Mouse (Mus musculus) CH12.LX (cell line): ENCODE data around the gene Fndc10. TPM values are rescaled to one million over a fixed set of nuclear protein-coding genes. Genes with fewer than 3 reads are reported as not detected.

Experiments
- DNase-seq: peaks from one replicate; pipeline ENCODE4 v3.0.0-alpha.2; 2013; ENCODE audit errors: extremely low read depth
- H3K27ac ChIP-seq: 2 replicates; pipeline ENCODE4 v1.5.1; 2012; ENCODE audit warnings: low read depth, mild to moderate bottlenecking, control low read depth, moderate library complexity; ENCODE audit not compliant: insufficient read depth
- H3K27me3 ChIP-seq: replicated peaks from 2 replicates; pipeline ENCODE3; 2012; ENCODE audit warnings: inconsistent platforms
- H3K36me3 ChIP-seq, 2 experiments: replicated peaks in 1 of 2; 2 replicates each; pipeline versions ENCODE3 to v1.6.1; 2012; ENCODE audit warnings: inconsistent platforms in 1 of 2, low read length in 1 of 2, mild to moderate bottlenecking in 1 of 2, mixed read lengths in 1 of 2, moderate library complexity in 1 of 2; ENCODE audit not compliant: control insufficient read depth in 1 of 2, insufficient read depth in 1 of 2
- H3K4me1 ChIP-seq, 2 experiments: 2 replicates each; pipeline ENCODE4 v1.6.1; 2012; ENCODE audit warnings: inconsistent platforms in 1 of 2, moderate library complexity in 1 of 2; ENCODE audit not compliant: insufficient read depth in 2 of 2, control insufficient read depth in 1 of 2
- H3K4me2 ChIP-seq: 2 replicates; pipeline ENCODE4 v1.6.1; 2012; ENCODE audit warnings: low read depth, mild to moderate bottlenecking, control low read depth; ENCODE audit not compliant: poor library complexity, insufficient read depth, severe bottlenecking
- H3K4me3 ChIP-seq, 3 experiments: fragments of 150-350 bp in 1 of 3; sonication (generic) in 1 of 3; replicated peaks in 1 of 3; 2 replicates each; pipeline versions ENCODE3 to v1.5.1; 2011 to 2012; ENCODE audit warnings: low read depth in 2 of 3, low read length in 2 of 3, mild to moderate bottlenecking in 2 of 3, moderate library complexity in 2 of 3, control low read depth in 1 of 3, improper control_type of control experiment in 1 of 3, inconsistent platforms in 1 of 3, mixed read lengths in 1 of 3; ENCODE audit not compliant: poor library complexity in 1 of 3
- H3K79me2 ChIP-seq: replicated peaks from 2 replicates; pipeline ENCODE4 v1.6.1; 2012; ENCODE audit warnings: mild to moderate bottlenecking, moderate library complexity; ENCODE audit not compliant: control insufficient read depth, poor library complexity, insufficient read depth, severe bottlenecking; ENCODE audit errors: extremely low read depth
- H3K9ac ChIP-seq: 2 replicates; pipeline ENCODE4 v1.6.1; 2012; ENCODE audit warnings: low read depth, mild to moderate bottlenecking, control low read depth, moderate library complexity; ENCODE audit not compliant: insufficient read depth
- H3K9me3 ChIP-seq: replicated peaks from 2 replicates; pipeline ENCODE3; 2012; ENCODE audit warnings: low read length, inconsistent platforms, mixed read lengths
- CHD2 ChIP-seq: IDR thresholded peaks from 2 replicates; pipeline ENCODE4 v1.6.1; 2011; ENCODE audit warnings: low read length, improper control_type of control experiment
- ELF1 ChIP-seq: IDR thresholded peaks from 2 replicates; pipeline ENCODE4 v1.6.1; 2014; ENCODE audit warnings: low read depth, mild to moderate bottlenecking, inconsistent platforms, low read length, improper control_type of control experiment
- EP300 ChIP-seq: IDR thresholded peaks from 2 replicates; pipeline ENCODE4 v1.6.1; 2011; ENCODE audit warnings: low read length, improper control_type of control experiment
- HCFC1 ChIP-seq: IDR thresholded peaks from 2 replicates; pipeline ENCODE4 v1.6.1; 2012; ENCODE audit warnings: low read depth, mild to moderate bottlenecking, inconsistent platforms, low read length, improper control_type of control experiment
- JUN ChIP-seq: IDR thresholded peaks from 2 replicates; pipeline ENCODE4 v1.6.1; 2011; ENCODE audit warnings: low read depth, mild to moderate bottlenecking, low read length, improper control_type of control experiment, moderate library complexity; ENCODE audit not compliant: insufficient read depth
- JUND ChIP-seq: conservative IDR thresholded peaks from 2 replicates; pipeline ENCODE4 v1.6.1; 2011; ENCODE audit warnings: low read depth, low read length, improper control_type of control experiment
- MAFK ChIP-seq: IDR thresholded peaks from 2 replicates; pipeline ENCODE4 v1.6.1; 2011; ENCODE audit warnings: low read length, improper control_type of control experiment; ENCODE audit not compliant: insufficient replicate concordance
- MAZ ChIP-seq: IDR thresholded peaks from 2 replicates; pipeline ENCODE4 v1.6.1; 2012; ENCODE audit warnings: low read depth, mild to moderate bottlenecking, inconsistent platforms, low read length, improper control_type of control experiment, moderate library complexity
- MXI1 ChIP-seq: IDR thresholded peaks from 2 replicates; pipeline ENCODE4 v1.6.1; 2011; ENCODE audit warnings: mild to moderate bottlenecking, low read depth, low read length, improper control_type of control experiment
- NELFE ChIP-seq: IDR thresholded peaks from 2 replicates; pipeline ENCODE4 v1.6.1; 2011; ENCODE audit warnings: low read depth, low read length, improper control_type of control experiment
- PAX5 ChIP-seq: IDR thresholded peaks from 2 replicates; pipeline ENCODE4 v1.6.1; 2012; ENCODE audit warnings: low read length, inconsistent platforms, mixed read lengths
- POLR2A ChIP-seq: IDR thresholded peaks from 2 replicates; pipeline ENCODE4 v1.6.1; 2011; ENCODE audit warnings: low read depth, mild to moderate bottlenecking, improper control_type of control experiment, low read length
- RCOR1 ChIP-seq: conservative IDR thresholded peaks from 2 replicates; pipeline ENCODE4 v1.6.1; 2012; ENCODE audit warnings: low read depth, mild to moderate bottlenecking, inconsistent platforms, low read length, improper control_type of control experiment
- SIN3A ChIP-seq: IDR thresholded peaks from 2 replicates; pipeline ENCODE4 v1.6.1; 2012; ENCODE audit warnings: low read length, improper control_type of control experiment, inconsistent platforms
- TCF12 ChIP-seq: IDR thresholded peaks from 2 replicates; pipeline ENCODE4 v1.6.1; 2014; ENCODE audit warnings: low read depth, mild to moderate bottlenecking, inconsistent platforms, low read length, improper control_type of control experiment
- USF2 ChIP-seq: conservative IDR thresholded peaks from 2 replicates; pipeline ENCODE4 v1.6.1; 2011; ENCODE audit warnings: low read depth, low read length, improper control_type of control experiment
- ZC3H11A ChIP-seq: IDR thresholded peaks from 2 replicates; pipeline ENCODE4 v1.6.1; 2012; ENCODE audit warnings: low read depth, mild to moderate bottlenecking, inconsistent platforms, low read length, improper control_type of control experiment
- ZKSCAN1 ChIP-seq: IDR thresholded peaks from 2 replicates; pipeline ENCODE4 v1.6.1; 2012; ENCODE audit warnings: low read depth, inconsistent platforms, low read length, improper control_type of control experiment, borderline replicate concordance
- ZMIZ1 ChIP-seq: IDR thresholded peaks from 2 replicates; pipeline ENCODE4 v1.6.1; 2012; ENCODE audit warnings: low read depth, mild to moderate bottlenecking, inconsistent platforms, low read length, improper control_type of control experiment
- dilution Hi-C: fragments of 300-500 bp; cut with MboI; formaldehyde crosslinking; loops from 2 replicates; pipeline ENCODE4 v1.14.3; 2020; ENCODE audit warnings: low sequenced_read_pairs; ENCODE audit not compliant: extremely low pct_unique_long_range_greater_than_20kb, extremely low pct_ligation_motif_present
- in situ Hi-C: fragments of 300-500 bp; cut with MboI; formaldehyde crosslinking; loops from 3 replicates; pipeline ENCODE4 v1.14.3; 2019; ENCODE audit warnings: low sequenced_read_pairs, low pct_ligation_motif_present, low pct_unique_long_range_greater_than_20kb, mixed read lengths
- polyA plus RNA-seq: library from polyadenylated mRNA; unstranded; fragments of >175 nt; gene quantifications from 2 replicates; pipeline ENCODE4 v1.2.1, GENCODE M21; 2012; ENCODE audit warnings: low read depth; ENCODE audit not compliant: insufficient read length
- total RNA-seq, 2 experiments: library from RNA; depleted of rRNA; stranded (reverse); fragments of 300-350 nt in 1 of 2; fragments of >200 nt in 1 of 2; gene quantifications; 2 replicates each; pipeline ENCODE4 v1.2.3; 2012 to 2014

Fndc10 gene
- total and polyA plus RNA-seq, 3 experiments, result 1.3 to 3.2 (median 1.7) TPM

DNA sequence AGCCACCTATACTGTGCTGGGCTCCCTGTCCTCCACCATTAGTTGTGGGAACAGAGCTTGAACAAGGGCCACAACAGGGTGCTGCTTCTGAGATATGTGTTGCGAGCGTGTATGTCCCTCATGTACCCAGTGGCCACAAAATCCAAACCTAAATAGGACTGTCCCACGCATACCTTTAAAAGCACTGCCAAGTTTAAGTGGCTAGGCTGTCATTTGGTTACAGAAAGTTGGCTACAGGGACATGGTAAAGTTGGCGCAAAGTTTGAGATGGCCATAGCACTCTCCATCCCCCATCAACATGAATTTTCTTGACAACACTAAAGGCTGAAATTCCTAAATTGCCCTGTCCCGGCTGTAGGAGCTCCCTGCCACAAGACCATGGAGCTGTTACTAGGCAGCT, 51.0 kb downstream of the Fndc10 start:
- TF ChIP-seq ZKSCAN1 (no peak), RCOR1 (no peak), NELFE (no peak), ZC3H11A (no peak), MAZ (no peak), CHD2 (no peak), EP300 (no peak), POLR2A (no peak), PAX5 (no peak), ELF1 (no peak), JUND (no peak), HCFC1 (no peak), ZMIZ1 (no peak), USF2 (no peak), SIN3A (no peak), MXI1 (no peak), JUN (no peak), TCF12 (no peak), MAFK (no peak)
- Histone ChIP-seq H3K9ac (no peak overlapping the region), H3K9me3 (no peaks in the 10 kb centered on the region), H3K27me3 (no peaks in the 10 kb centered on the region), H3K4me3 (no peak overlapping the region), H3K79me2 (0 out of 2 replicates have a peak, but pooled peaks cover 4% of the 10 kb centered on the region), H3K4me2 (no peak overlapping the region), H3K4me1 (no peaks in the 10 kb centered on the region), H3K36me3 (peaks cover 88 to 98% of the 10 kb centered on the region in 2 experiments), H3K27ac (no peak overlapping the region)
- dilution Hi-C loops (no loop called here), in situ Hi-C loops (no loop called here)
- DNase-seq, result no peak

Other genes with a start within 250 kb of the Fndc10 start
Only the 20 nearest of the 25 such genes appear.
- gene Nadk, start 132.0 kb upstream of the Fndc10 start, total RNA-seq (2012; rRNA removed), result 138 and 162 TPM in 2 replicates
- 193 and 204 TPM in 2 replicates for gene Nadk, start 132.0 kb upstream of the Fndc10 start, total RNA-seq (2014; rRNA removed)
- 199 and 212 TPM in 2 replicates for gene Nadk, start 132.0 kb upstream of the Fndc10 start, polyA plus RNA-seq
- 14.2 and 14.6 TPM in 2 replicates for gene Slc35e2, start 92.9 kb upstream of the Fndc10 start, total RNA-seq (2012; rRNA removed)
- gene Slc35e2, start 92.9 kb upstream of the Fndc10 start, total RNA-seq (2014; rRNA removed), result 9.9 and 10.4 TPM in 2 replicates
- gene Slc35e2, start 92.9 kb upstream of the Fndc10 start, polyA plus RNA-seq, result 6.2 and 8.2 TPM in 2 replicates
- gene Cdk11b, start 69.5 kb upstream of the Fndc10 start, total RNA-seq (2012; rRNA removed), result 26.6 and 32.5 TPM in 2 replicates
- 13.0 and 15.6 TPM in 2 replicates for gene Cdk11b, start 69.5 kb upstream of the Fndc10 start, total RNA-seq (2014; rRNA removed)
- 82.0 and 106 TPM in 2 replicates for gene Cdk11b, start 69.5 kb upstream of the Fndc10 start, polyA plus RNA-seq
- not detected in 2 replicates for gene Gm10563, start 48.9 kb upstream of the Fndc10 start, total RNA-seq (2012; rRNA removed)
- gene Gm10563, start 48.9 kb upstream of the Fndc10 start, total RNA-seq (2014; rRNA removed), result not detected in 2 replicates
- not detected in 2 replicates for gene Gm10563, start 48.9 kb upstream of the Fndc10 start, polyA plus RNA-seq
- gene Mmp23, start 41.0 kb upstream of the Fndc10 start, total RNA-seq (2012; rRNA removed), result 3.3 and 7.9 TPM in 2 replicates
- gene Mmp23, start 41.0 kb upstream of the Fndc10 start, total RNA-seq (2014; rRNA removed), result 0.74 and 1.1 TPM in 2 replicates
- gene Mmp23, start 41.0 kb upstream of the Fndc10 start, polyA plus RNA-seq, result 0.95 and 2.0 TPM in 2 replicates
- 24.8 and 66.5 TPM in 2 replicates for gene Mib2, start 25.1 kb upstream of the Fndc10 start, total RNA-seq (2012; rRNA removed)
- gene Mib2, start 25.1 kb upstream of the Fndc10 start, total RNA-seq (2014; rRNA removed), result 17.6 and 19.0 TPM in 2 replicates
- gene Mib2, start 25.1 kb upstream of the Fndc10 start, polyA plus RNA-seq, result 23.6 and 25.5 TPM in 2 replicates
- gene Ssu72, start 10.5 kb downstream of the Fndc10 start, total RNA-seq (2012; rRNA removed), result 169 and 172 TPM in 2 replicates
- 245 TPM in 2 replicates for gene Ssu72, start 10.5 kb downstream of the Fndc10 start, total RNA-seq (2014; rRNA removed)
- gene Ssu72, start 10.5 kb downstream of the Fndc10 start, polyA plus RNA-seq, result 140 and 160 TPM in 2 replicates
- 0.34 and 0.38 TPM in 2 replicates for gene Tmem240, start 40.5 kb downstream of the Fndc10 start, total RNA-seq (2012; rRNA removed)
- gene Tmem240, start 40.5 kb downstream of the Fndc10 start, total RNA-seq (2014; rRNA removed), result not detected in 2 replicates
- 0.11 and 0.14 TPM in 2 replicates for gene Tmem240, start 40.5 kb downstream of the Fndc10 start, polyA plus RNA-seq
- 154 and 175 TPM in 2 replicates for gene Atad3a, start 66.8 kb downstream of the Fndc10 start, total RNA-seq (2012; rRNA removed)
- 133 and 135 TPM in 2 replicates for gene Atad3a, start 66.8 kb downstream of the Fndc10 start, total RNA-seq (2014; rRNA removed)
- 182 and 216 TPM in 2 replicates for gene Atad3a, start 66.8 kb downstream of the Fndc10 start, polyA plus RNA-seq
- gene Vwa1, start 80.4 kb downstream of the Fndc10 start, total RNA-seq (2012; rRNA removed), result 1.2 and 1.8 TPM in 2 replicates
- gene Vwa1, start 80.4 kb downstream of the Fndc10 start, total RNA-seq (2014; rRNA removed), result 0.12 and 0.15 TPM in 2 replicates
- 0.12 and 0.13 TPM in 2 replicates for gene Vwa1, start 80.4 kb downstream of the Fndc10 start, polyA plus RNA-seq
- 0.04 TPM in 2 replicates for gene Tmem88b, start 91.5 kb downstream of the Fndc10 start, total RNA-seq (2012; rRNA removed)
- not detected in 2 replicates for gene Tmem88b, start 91.5 kb downstream of the Fndc10 start, total RNA-seq (2014; rRNA removed)
- gene Tmem88b, start 91.5 kb downstream of the Fndc10 start, polyA plus RNA-seq, result not detected in 2 replicates
- gene Ankrd65, start 96.1 kb downstream of the Fndc10 start, total RNA-seq (2012; rRNA removed), result not detected in 2 replicates
- not detected in 2 replicates for gene Ankrd65, start 96.1 kb downstream of the Fndc10 start, total RNA-seq (2014; rRNA removed)
- not detected in 2 replicates for gene Ankrd65, start 96.1 kb downstream of the Fndc10 start, polyA plus RNA-seq
- gene Mrpl20, start 108.5 kb downstream of the Fndc10 start, total RNA-seq (2012; rRNA removed), result 146 and 238 TPM in 2 replicates
- gene Mrpl20, start 108.5 kb downstream of the Fndc10 start, total RNA-seq (2014; rRNA removed), result 230 and 244 TPM in 2 replicates
- gene Mrpl20, start 108.5 kb downstream of the Fndc10 start, polyA plus RNA-seq, result 193 and 212 TPM in 2 replicates
- gene Ccnl2, start 118.1 kb downstream of the Fndc10 start, total RNA-seq (2012; rRNA removed), result 63.0 and 63.7 TPM in 2 replicates
- gene Ccnl2, start 118.1 kb downstream of the Fndc10 start, total RNA-seq (2014; rRNA removed), result 67.7 and 79.7 TPM in 2 replicates
- gene Ccnl2, start 118.1 kb downstream of the Fndc10 start, polyA plus RNA-seq, result 59.6 and 64.8 TPM in 2 replicates
- gene Aurkaip1, start 136.9 kb downstream of the Fndc10 start, total RNA-seq (2012; rRNA removed), result 142 and 149 TPM in 2 replicates
- gene Aurkaip1, start 136.9 kb downstream of the Fndc10 start, total RNA-seq (2014; rRNA removed), result 162 and 182 TPM in 2 replicates
- 138 and 141 TPM in 2 replicates for gene Aurkaip1, start 136.9 kb downstream of the Fndc10 start, polyA plus RNA-seq
- 17.2 and 24.0 TPM in 2 replicates for gene Mxra8, start 145.3 kb downstream of the Fndc10 start, total RNA-seq (2012; rRNA removed)
- gene Mxra8, start 145.3 kb downstream of the Fndc10 start, total RNA-seq (2014; rRNA removed), result 8.8 and 10.8 TPM in 2 replicates
- 10.8 and 12.4 TPM in 2 replicates for gene Mxra8, start 145.3 kb downstream of the Fndc10 start, polyA plus RNA-seq
- gene Dvl1, start 153.1 kb downstream of the Fndc10 start, total RNA-seq (2012; rRNA removed), result 52.1 and 55.1 TPM in 2 replicates
- gene Dvl1, start 153.1 kb downstream of the Fndc10 start, total RNA-seq (2014; rRNA removed), result 25.8 and 28.5 TPM in 2 replicates
- 21.4 and 23.9 TPM in 2 replicates for gene Dvl1, start 153.1 kb downstream of the Fndc10 start, polyA plus RNA-seq
- gene Tas1r3, start 169.0 kb downstream of the Fndc10 start, total RNA-seq (2012; rRNA removed), result 0.63 and 0.89 TPM in 2 replicates
- 0.09 and 0.15 TPM in 2 replicates for gene Tas1r3, start 169.0 kb downstream of the Fndc10 start, total RNA-seq (2014; rRNA removed)
- gene Tas1r3, start 169.0 kb downstream of the Fndc10 start, polyA plus RNA-seq, result 0.34 and 0.47 TPM in 2 replicates
- gene Cptp, start 175.1 kb downstream of the Fndc10 start, total RNA-seq (2012; rRNA removed), result 12.1 and 16.2 TPM in 2 replicates
- 8.0 and 9.0 TPM in 2 replicates for gene Cptp, start 175.1 kb downstream of the Fndc10 start, total RNA-seq (2014; rRNA removed)
- 15.5 and 16.5 TPM in 2 replicates for gene Cptp, start 175.1 kb downstream of the Fndc10 start, polyA plus RNA-seq
- 97.6 and 103 TPM in 2 replicates for gene Ints11, start 175.2 kb downstream of the Fndc10 start, total RNA-seq (2012; rRNA removed)
- 83.9 and 88.9 TPM in 2 replicates for gene Ints11, start 175.2 kb downstream of the Fndc10 start, total RNA-seq (2014; rRNA removed)
- gene Ints11, start 175.2 kb downstream of the Fndc10 start, polyA plus RNA-seq, result 72.5 and 77.1 TPM in 2 replicates